ENCODE assay signal across 9 mouse cellular contexts in the genomic region with DNA sequence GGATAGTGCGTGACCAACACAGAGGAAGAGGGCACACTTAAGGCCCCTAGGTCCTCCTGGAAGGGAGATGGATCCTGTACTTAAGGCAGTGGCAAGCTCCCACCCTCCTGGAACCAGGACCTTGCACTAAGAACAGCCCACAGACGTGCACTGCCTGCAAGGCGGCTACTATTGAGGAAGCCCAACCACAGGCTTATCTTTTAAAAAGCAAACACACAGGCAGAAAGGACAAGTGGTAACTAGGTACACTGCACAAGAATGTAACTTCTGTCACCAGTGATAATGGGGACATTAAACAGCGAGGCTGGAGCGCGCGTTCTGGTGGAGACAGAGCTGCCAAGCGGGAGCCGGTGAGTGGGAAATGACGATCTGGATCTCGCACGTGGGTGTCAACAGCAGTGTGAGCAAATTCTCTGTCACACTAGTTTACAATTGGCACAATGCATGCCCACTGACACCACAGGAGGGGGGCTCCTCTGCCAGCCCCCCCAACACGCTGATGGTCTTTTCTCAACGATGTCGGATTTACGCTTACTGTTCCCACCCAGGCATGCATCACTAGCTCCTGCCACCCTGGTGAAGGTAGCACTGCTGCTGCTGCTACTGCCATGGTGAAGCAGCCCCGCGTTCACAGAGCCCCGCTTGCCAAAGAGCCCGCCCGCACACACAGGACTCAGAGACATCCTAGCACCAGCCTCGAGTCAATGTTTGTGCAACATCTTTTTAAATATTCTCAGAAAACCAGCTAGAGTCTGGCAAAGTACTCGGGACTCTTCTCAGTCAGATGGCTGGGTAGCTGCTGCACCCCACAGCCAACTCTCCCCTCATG. TPM values are rescaled to one million over a fixed set of nuclear protein-coding genes. Genes with fewer than 3 reads are reported as not detected.
DNase-seq lines count a peak whose midpoint lies in the region; ATAC-seq lines count a peak whose summit lies in the region.
"Had no signal": no experiment of that assay in that cellular context is flagged by ENCODE, and none has a peak within 500 bp of the region (broad histone marks: within the 10 kb centered on the region; RNA-seq: fewer than 3 reads in every experiment).

No protein-coding gene starts in this region.

- H3K4me3 ChIP-seq in embryonic facial prominence, embryonic 10.5 days, result no peak overlapping the region
- H3K4me3 ChIP-seq in lung, embryonic 15.5 days, result no peak overlapping the region
- H3K4me3 ChIP-seq: limb, embryonic 15.5 days had no signal

- H3K4me1 ChIP-seq in embryonic facial prominence, embryonic 10.5 days, result peaks cover 30% of the 10 kb centered on the region
- H3K4me1 ChIP-seq in lung, embryonic 15.5 days, result peaks cover 42% of the 10 kb centered on the region

- H3K27ac ChIP-seq in embryonic facial prominence, embryonic 10.5 days (replicated peaks), result 0 out of 2 replicates have a peak overlapping the region, but pooled peaks have one; percentile 36
- peak overlapping the region; percentile 84 for H3K27ac ChIP-seq in lung, embryonic 15.5 days
- H3K27ac ChIP-seq: limb, embryonic 15.5 days had no signal

- H3K27me3 ChIP-seq in embryonic facial prominence, embryonic 10.5 days (replicated peaks; ENCODE audit: low read depth, poor library complexity, severe bottlenecking), result no peaks in the 10 kb centered on the region
- no peaks in the 10 kb centered on the region for H3K27me3 ChIP-seq in lung, embryonic 15.5 days
- H3K27me3 ChIP-seq: limb, embryonic 15.5 days had no signal

- H3K9me3 ChIP-seq in embryonic facial prominence, embryonic 10.5 days, result no peaks in the 10 kb centered on the region
- H3K9me3 ChIP-seq in lung, embryonic 15.5 days, result no peaks in the 10 kb centered on the region
- H3K9me3 ChIP-seq: limb, embryonic 15.5 days had no signal

- DNase-seq in brain, adult 2 months (ENCODE audit: low read depth, low spot score), result peak; percentile 84
- no peak for DNase-seq in embryonic facial prominence, embryonic 10.5 days (ENCODE audit: low spot score)
- DNase-seq in layer of hippocampus, adult 18-20 months (ENCODE audit: low spot score in 2 of 2), result peak; percentile 84 to 92
- no peak for DNase-seq in cerebellum, adult 18-20 months
- DNase-seq in urinary bladder, adult 18-20 months (ENCODE audit: low spot score in 2 of 2), result no peak

- 85% methylated on average over 23 of the region's 23 CpGs for WGBS in embryonic facial prominence, embryonic 10.5 days
- 54% methylated on average over 23 of the region's 23 CpGs for WGBS in lung, embryonic 15.5 days

- peaks cover 83% of the 10 kb centered on the region for H3K36me3 ChIP-seq in embryonic facial prominence, embryonic 10.5 days (replicated peaks)
- H3K36me3 ChIP-seq in lung, embryonic 15.5 days, result 0 out of 2 replicates have a peak, but pooled peaks cover 20% of the 10 kb centered on the region

- no peak overlapping the region for H3K9ac ChIP-seq in lung, embryonic 15.5 days
- H3K9ac ChIP-seq: limb, embryonic 15.5 days had no signal

- peak overlapping the region; percentile 42 for H3K4me2 ChIP-seq in lung, embryonic 15.5 days
- H3K4me2 ChIP-seq: limb, embryonic 15.5 days had no signal

- ATAC-seq in lung, embryonic 15.5 days (ENCODE audit: borderline replicate concordance, extremely low read depth, low FRiP score, low TSS enrichment), result peak; percentile 50
- no peak for ATAC-seq in granulocyte monocyte progenitor cell, adult 5-6 weeks (replicated peaks; ENCODE audit: poor library complexity, severe bottlenecking)
- ATAC-seq in cerebellum, adult (ENCODE audit: insufficient number of reproducible peaks, low FRiP score, low TSS enrichment), result no peak

RNA-seq across cellular contexts. Expression of a gene that starts 14.1 kb away (rescaled TPM):
- 99.0 and 103 TPM in 2 replicates for polyA plus RNA-seq in embryonic facial prominence, embryonic 10.5 days (2016; fragmentation: Nextera tagmentation; extraction: Ambion mirVana)
- total RNA-seq in layer of hippocampus, adult 18-20 months (2021), result 10 to 100 TPM; 81.4 to 86.5 TPM
- polyA plus RNA-seq in lung, embryonic 15.5 days (2015; fragmentation: Nextera tagmentation; extraction: Ambion mirVana), result 91.2 and 92.1 TPM in 2 replicates
- 58.8 and 62.4 TPM in 2 replicates for total RNA-seq in granulocyte monocyte progenitor cell, adult 5-6 weeks (2014; fragmentation: Nextera tagmentation)
- total RNA-seq in granulocyte monocyte progenitor cell, adult 5-6 weeks (2017), result 43.5 and 51.5 TPM in 2 replicates

RNA-seq across cellular contexts. Expression of a gene that starts 38.3 kb away (rescaled TPM):
- polyA plus RNA-seq in embryonic facial prominence, embryonic 10.5 days (2016; fragmentation: Nextera tagmentation; extraction: Ambion mirVana), result 82.0 and 87.7 TPM in 2 replicates
- total RNA-seq in layer of hippocampus, adult 18-20 months (2021), result 10 to 100 TPM; 38.6 to 39.3 TPM
- polyA plus RNA-seq in lung, embryonic 15.5 days (2015; fragmentation: Nextera tagmentation; extraction: Ambion mirVana), result 68.0 and 75.9 TPM in 2 replicates
- 37.0 and 64.8 TPM in 2 replicates for total RNA-seq in granulocyte monocyte progenitor cell, adult 5-6 weeks (2014; fragmentation: Nextera tagmentation)
- 30.2 and 31.6 TPM in 2 replicates for total RNA-seq in granulocyte monocyte progenitor cell, adult 5-6 weeks (2017)

RNA-seq across cellular contexts. Expression of a gene that starts 38.5 kb away (rescaled TPM):
- polyA plus RNA-seq in embryonic facial prominence, embryonic 10.5 days (2016; fragmentation: Nextera tagmentation; extraction: Ambion mirVana), result 20.2 and 21.4 TPM in 2 replicates
- 10 to 100 TPM; 13.9 to 17.9 TPM for total RNA-seq in layer of hippocampus, adult 18-20 months (2021)
- polyA plus RNA-seq in lung, embryonic 15.5 days (2015; fragmentation: Nextera tagmentation; extraction: Ambion mirVana), result 12.2 and 14.2 TPM in 2 replicates
- 15.3 and 22.2 TPM in 2 replicates for total RNA-seq in granulocyte monocyte progenitor cell, adult 5-6 weeks (2014; fragmentation: Nextera tagmentation)
- 7.5 and 9.3 TPM in 2 replicates for total RNA-seq in granulocyte monocyte progenitor cell, adult 5-6 weeks (2017)

RNA-seq across cellular contexts. Expression of a gene that starts 50.4 kb away (rescaled TPM):
- 43.0 and 46.9 TPM in 2 replicates for polyA plus RNA-seq in embryonic facial prominence, embryonic 10.5 days (2016; fragmentation: Nextera tagmentation; extraction: Ambion mirVana)
- 10 to 100 TPM; 31.7 to 32.5 TPM for total RNA-seq in layer of hippocampus, adult 18-20 months (2021)
- polyA plus RNA-seq in lung, embryonic 15.5 days (2015; fragmentation: Nextera tagmentation; extraction: Ambion mirVana), result 22.0 and 28.8 TPM in 2 replicates
- total RNA-seq in granulocyte monocyte progenitor cell, adult 5-6 weeks (2014; fragmentation: Nextera tagmentation), result 8.3 and 14.9 TPM in 2 replicates
- total RNA-seq in granulocyte monocyte progenitor cell, adult 5-6 weeks (2017), result 11.3 and 23.8 TPM in 2 replicates

Comparison
In these comparisons a context has a peak if more than half of its experiments do, and no peak if none do; other contexts are left out.
1. DNase-seq: peak in brain, adult 2 months (single experiment) and layer of hippocampus, adult 18-20 months (2 of 2); none in embryonic facial prominence, embryonic 10.5 days (single experiment), cerebellum, adult 18-20 months (0 of 2) and urinary bladder, adult 18-20 months (0 of 2).